Mouse (Mus musculus) spleen, postnatal 36 days (tissue): ENCODE data around the gene Vmn1r149.
"Not testable (repeated sequence)": the region's sequence is repeated elsewhere in the genome, so short reads cannot be mapped to it uniquely, and the experiment has no call there.

Source experiments
- DNase-seq, 2 experiments: peaks; one replicate each; pipeline ENCODE4 v3.0.0; 2022; ENCODE audit warnings: low spot score in 2 of 2, mixed read lengths in 1 of 2

Vmn1r149 gene

GRCm38 (mm10) chr7:22438129-22438528 lies at the start of gene Vmn1r149:
Gene Vmn1r149 (minus strand): TSS chr7:22438229.
- not testable (repeated sequence) for DNase-seq

GRCm38 (mm10) chr7:22463975-22464374 lies 25.9 kb upstream of the Vmn1r149 start, which contains the start of gene Gm10665:
Gene Gm10665 (minus strand): TSS chr7:22464075.
- DNase-seq, result not testable (repeated sequence)

GRCm38 (mm10) chr7:22413283-22413682 lies 24.7 kb downstream of the Vmn1r149 start, which contains the start of gene Vmn1r148:
Gene Vmn1r148 (plus strand): TSS chr7:22413583.
- DNase-seq, result not testable (repeated sequence)
